Mouse (Mus musculus) embryonic facial prominence, embryonic 10.5 days (tissue): ENCODE data around the gene Pdzd7. TPM values are rescaled to one million over a fixed set of nuclear protein-coding genes. Genes with fewer than 3 reads are reported as not detected.
A peak's percentile ranks its signal among the peaks of the same experiment; 100 is the strongest.

Experiments
- DNase-seq: peaks from one replicate; pipeline ENCODE4 v3.0.0-alpha.2; 2017; ENCODE audit warnings: low spot score
- H3K27ac ChIP-seq: fragments of 300-500 bp; sonication (generic); replicated peaks from 2 replicates; pipeline ENCODE4 v1.5.1; 2016; ENCODE audit warnings: mild to moderate bottlenecking
- H3K27me3 ChIP-seq: fragments of 300-500 bp; sonication (generic); replicated peaks from 2 replicates; pipeline ENCODE4 v1.6.1; 2016; ENCODE audit warnings: low read depth, mild to moderate bottlenecking; ENCODE audit not compliant: poor library complexity, severe bottlenecking
- H3K36me3 ChIP-seq: fragments of 300-500 bp; sonication (generic); replicated peaks from 2 replicates; pipeline ENCODE4 v1.6.1; 2016; ENCODE audit warnings: mild to moderate bottlenecking, moderate library complexity
- H3K4me1 ChIP-seq: fragments of 300-500 bp; sonication (generic); 2 replicates; pipeline ENCODE4 v1.6.1; 2016
- H3K4me3 ChIP-seq: fragments of 300-500 bp; sonication (generic); 2 replicates; pipeline ENCODE4 v1.5.1; 2016; ENCODE audit warnings: mild to moderate bottlenecking, moderate library complexity
- H3K9me3 ChIP-seq: fragments of 300-500 bp; sonication (generic); 2 replicates; pipeline ENCODE4 v1.6.1; 2016; ENCODE audit warnings: mild to moderate bottlenecking
- WGBS: fragments of 180-500 bp; shearing (Covaris S2); methylation state at CpG from one replicate; pipeline ENCODE4 v1.1.7; 2016; 5-methylcytosine and 5-hydroxymethylcytosine counted together
- polyA plus RNA-seq: library from polyadenylated mRNA; unstranded; fragments of >200 nt; fragmentation: Nextera tagmentation; extraction: Ambion mirVana; gene quantifications from 2 replicates; pipeline ENCODE4 v1.2.1, GENCODE M21; 2016

The Pdzd7 gene
- polyA plus RNA-seq, 1 experiment from 2014 or later = 0.27 TPM

DNA sequence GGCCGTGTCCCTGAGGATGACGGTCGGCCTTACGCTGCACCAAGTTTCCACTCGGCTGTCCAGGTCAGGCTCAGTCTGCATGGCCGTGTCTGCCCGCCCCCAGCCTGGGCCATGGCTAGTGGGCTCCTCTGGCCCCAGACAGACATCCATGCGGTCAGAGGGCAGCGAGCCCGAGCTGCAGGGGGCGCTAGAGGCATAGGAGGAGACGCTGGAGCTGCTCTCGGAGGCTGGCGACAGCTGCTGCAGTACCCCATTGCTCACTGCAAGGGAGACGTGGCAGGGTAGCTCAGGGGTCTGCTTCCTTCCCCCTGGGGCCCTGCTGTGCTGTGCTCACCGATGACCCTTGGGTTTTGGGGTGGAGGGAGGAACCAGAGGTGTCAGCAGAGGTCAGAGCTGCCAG is 8.7 kb downstream of the Pdzd7 start:
- Histone ChIP-seq H3K9me3 (no peaks in the 10 kb centered on the region), H3K36me3 (no peaks in the 10 kb centered on the region), H3K27ac (no peak overlapping the region), H3K27me3 (peaks cover 58% of the 10 kb centered on the region), H3K4me3 (peak overlapping the region; percentile 1; the same call in 1 of the 2 replicates), H3K4me1 (peaks cover 44% of the 10 kb centered on the region)
- peak; percentile 59 for DNase-seq
- WGBS = 27% methylated on average over 16 of the region's 16 CpGs

DNA sequence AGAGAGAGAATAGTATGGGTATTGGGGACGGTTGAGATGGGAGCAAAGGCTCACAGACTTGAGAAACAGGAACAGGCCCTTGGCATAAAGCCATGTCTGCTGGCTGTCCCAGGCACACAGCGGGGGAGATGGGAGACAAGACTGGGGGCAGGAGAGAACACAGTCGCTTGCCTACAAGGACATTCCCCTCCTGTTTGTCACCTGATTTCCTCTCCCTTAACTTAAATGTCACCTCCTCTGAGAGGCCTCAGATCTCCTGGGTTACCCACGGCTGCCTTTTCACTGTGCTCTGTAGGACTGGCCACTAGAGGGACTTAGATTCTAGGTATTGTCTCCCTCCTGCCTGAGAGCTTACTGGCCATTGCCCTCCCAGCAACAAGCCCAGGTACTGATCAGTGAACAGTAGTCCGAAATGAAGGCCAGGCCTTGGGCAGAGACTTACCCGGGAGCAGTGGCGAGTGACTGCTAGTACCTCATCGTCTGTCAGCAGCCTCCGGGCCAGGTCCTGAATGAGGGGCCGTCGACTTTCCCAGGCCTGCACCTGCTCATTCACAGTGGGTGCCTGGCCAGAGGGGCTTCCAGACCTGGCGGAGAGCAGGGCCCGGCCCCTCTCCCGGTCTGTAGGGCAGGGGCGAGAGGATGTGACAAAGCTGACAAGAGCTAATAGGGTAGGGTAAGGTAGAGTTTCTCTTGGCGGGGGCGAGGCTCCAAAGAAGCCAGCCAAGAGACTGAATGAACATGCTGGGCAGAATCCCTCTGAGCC is 12.8 kb downstream of the Pdzd7 start:
- H3K4me1 ChIP-seq = peaks cover 69% of the 10 kb centered on the region
- H3K4me3 ChIP-seq = no peak overlapping the region
- peaks cover 20% of the 10 kb centered on the region for H3K36me3 ChIP-seq
- DNase-seq = no peak
- H3K9me3 ChIP-seq = no peaks in the 10 kb centered on the region
- peaks cover 22% of the 10 kb centered on the region for H3K27me3 ChIP-seq
- H3K27ac ChIP-seq = no peak overlapping the region
- WGBS = 55% methylated on average over 17 of the region's 17 CpGs

- Histone ChIP-seq H3K4me3 (no peak overlapping the region), H3K36me3 (peaks cover 30% of the 10 kb centered on the region), H3K9me3 (no peaks in the 10 kb centered on the region), H3K27me3 (peaks cover 17% of the 10 kb centered on the region), H3K27ac (no peak overlapping the region), H3K4me1 (peaks cover 64% of the 10 kb centered on the region)
- 19% methylated on average over 4 of the region's 4 CpGs for WGBS
- DNase-seq = peak; percentile 81
Measured at GRCm38 (mm10) chr19:45031780-45032179, 13.7 kb downstream of the Pdzd7 start.

DNA sequence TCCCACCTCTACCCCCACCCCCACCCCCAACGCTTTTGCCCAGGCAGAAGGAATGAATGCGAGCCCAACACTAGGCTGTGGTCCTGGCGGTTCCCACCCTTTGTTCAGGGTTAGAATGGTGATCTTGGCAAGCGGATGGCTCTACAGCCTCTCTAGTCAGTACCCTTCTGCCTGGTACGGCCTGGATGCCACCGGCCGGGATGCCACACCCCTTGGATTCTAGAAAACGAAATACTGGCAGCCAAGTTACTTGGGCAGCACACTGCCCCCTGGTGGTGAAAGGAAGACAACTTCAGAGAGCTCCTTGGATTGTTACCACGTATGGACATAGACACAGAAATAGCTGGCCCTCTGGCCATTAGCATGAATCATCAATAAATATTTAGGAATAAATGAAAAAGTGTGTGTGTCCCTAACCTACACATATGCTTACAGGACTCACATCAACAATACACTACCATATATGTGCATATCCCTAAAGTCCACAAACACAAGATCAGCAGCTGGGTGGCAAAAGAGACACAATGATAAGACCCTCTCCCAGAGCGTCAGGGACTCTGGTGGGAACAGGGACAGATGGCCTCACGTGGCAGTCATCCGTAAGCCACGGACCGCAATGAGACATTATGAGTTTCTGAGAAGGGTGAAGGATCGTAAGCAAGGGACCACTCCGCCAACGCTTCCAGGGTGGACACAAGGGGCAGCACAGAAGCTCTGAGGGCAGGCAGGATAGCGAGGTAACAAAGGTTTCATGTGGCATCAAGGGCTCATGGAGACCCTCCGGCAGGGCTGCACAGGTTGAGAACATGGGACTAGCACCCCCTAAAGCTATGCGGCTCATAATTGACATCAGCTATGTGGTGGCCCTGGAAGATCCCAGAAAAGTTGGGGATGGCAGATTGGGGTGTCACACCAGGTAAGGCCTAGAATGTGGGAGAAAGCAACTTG is 14.5 kb downstream of the Pdzd7 start:
- 43% methylated on average over 20 of the region's 20 CpGs for WGBS
- peak; percentile 79 for DNase-seq
- Histone ChIP-seq H3K27ac (no peak overlapping the region; the same call in 1 of the 2 replicates), H3K36me3 (peaks cover 38% of the 10 kb centered on the region), H3K27me3 (peaks cover 9% of the 10 kb centered on the region), H3K4me1 (peaks cover 66% of the 10 kb centered on the region), H3K9me3 (no peaks in the 10 kb centered on the region), H3K4me3 (peak overlapping the region; percentile 27; the same call in 1 of the 2 replicates)

DNA sequence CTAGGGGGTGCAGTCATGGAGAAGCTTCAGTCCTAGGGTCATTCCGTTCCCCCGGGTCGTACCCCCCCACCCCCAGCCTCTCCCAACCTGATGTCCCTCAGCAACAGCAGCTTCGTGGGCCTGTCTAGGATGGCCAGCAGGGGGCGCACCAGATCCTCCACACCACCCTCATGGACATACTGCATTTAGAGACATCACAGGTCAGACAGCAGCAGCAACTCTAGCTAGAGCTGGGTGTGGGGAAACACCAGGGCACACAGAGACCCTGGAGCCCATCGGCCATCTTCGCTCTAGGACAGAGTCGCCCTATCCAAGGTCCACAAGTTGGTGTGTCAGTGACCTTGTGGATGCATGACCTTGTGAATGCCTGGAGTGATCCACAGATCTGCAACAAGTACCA is 15.4 kb downstream of the Pdzd7 start:
- Histone ChIP-seq H3K4me1 (peaks cover 69% of the 10 kb centered on the region), H3K36me3 (peaks cover 47% of the 10 kb centered on the region), H3K4me3 (no peak overlapping the region), H3K9me3 (no peaks in the 10 kb centered on the region), H3K27me3 (0 out of 2 replicates have a peak, but pooled peaks cover 4% of the 10 kb centered on the region), H3K27ac (peak overlapping the region; percentile 40; the same call in 1 of the 2 replicates)
- WGBS = 38% methylated on average over 8 of the region's 8 CpGs
- DNase-seq = peak; percentile 81

- peaks cover 52% of the 10 kb centered on the region for H3K36me3 ChIP-seq
- 0 out of 2 replicates have a peak, but pooled peaks cover 4% of the 10 kb centered on the region for H3K27me3 ChIP-seq
- H3K4me1 ChIP-seq = peaks cover 67% of the 10 kb centered on the region
- DNase-seq = no peak
- peak overlapping the region; percentile 40 for H3K27ac ChIP-seq
- WGBS = 54% methylated on average over 9 of the region's 9 CpGs
- H3K4me3 ChIP-seq = no peak overlapping the region
- no peaks in the 10 kb centered on the region for H3K9me3 ChIP-seq
Measured at GRCm38 (mm10) chr19:45029571-45029970, 15.9 kb downstream of the Pdzd7 start.

DNA sequence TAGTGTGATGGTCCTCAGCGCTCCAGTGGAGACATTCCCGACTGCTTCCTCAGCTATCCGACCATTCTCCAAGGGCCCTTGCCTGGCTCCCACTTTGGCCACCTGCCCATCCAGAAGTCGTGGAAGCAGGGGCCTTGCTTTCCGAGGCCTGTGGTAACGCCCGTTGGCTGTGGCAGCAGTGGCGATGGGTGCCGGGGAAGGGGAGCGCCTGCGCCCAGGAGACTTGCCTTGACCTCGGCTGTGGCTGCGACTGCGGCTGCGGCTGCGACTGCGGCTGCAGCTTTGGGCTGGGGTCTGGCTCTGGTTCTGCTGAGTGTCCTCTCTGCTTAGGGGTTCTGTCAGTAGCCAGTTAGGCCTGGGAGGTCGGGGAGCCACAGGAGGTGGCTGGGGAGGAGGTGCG is 16.8 kb downstream of the Pdzd7 start:
- no peaks in the 10 kb centered on the region for H3K9me3 ChIP-seq
- no peak for DNase-seq
- H3K27ac ChIP-seq = peak overlapping the region; percentile 25; the same call in 1 of the 2 replicates
- peaks cover 60% of the 10 kb centered on the region for H3K36me3 ChIP-seq
- 65% methylated on average over 19 of the region's 19 CpGs for WGBS
- H3K27me3 ChIP-seq = 0 out of 2 replicates have a peak, but pooled peaks cover 4% of the 10 kb centered on the region
- peaks cover 66% of the 10 kb centered on the region for H3K4me1 ChIP-seq
- H3K4me3 ChIP-seq = peak overlapping the region; percentile 3; the same call in 1 of the 2 replicates

GRCm38 (mm10) chr19:45027848-45028247 is 17.7 kb downstream of the Pdzd7 start:
- Histone ChIP-seq H3K36me3 (peaks cover 69% of the 10 kb centered on the region), H3K4me3 (no peak overlapping the region), H3K27ac (0 out of 2 replicates have a peak overlapping the region, but pooled peaks have one; percentile 25), H3K4me1 (peaks cover 63% of the 10 kb centered on the region), H3K27me3 (0 out of 2 replicates have a peak, but pooled peaks cover under 1% of the 10 kb centered on the region), H3K9me3 (no peaks in the 10 kb centered on the region)
- DNase-seq = no peak
- WGBS = 74% methylated on average over 6 of the region's 6 CpGs

GRCm38 (mm10) chr19:45026958-45027670 is 18.4 kb downstream of the Pdzd7 start:
- H3K4me1 ChIP-seq = peaks cover 61% of the 10 kb centered on the region
- no peak overlapping the region for H3K4me3 ChIP-seq
- no peaks in the 10 kb centered on the region for H3K27me3 ChIP-seq
- DNase-seq = no peak
- no peak overlapping the region for H3K27ac ChIP-seq
- H3K9me3 ChIP-seq = no peaks in the 10 kb centered on the region
- WGBS = 80% methylated on average over 6 of the region's 6 CpGs
- H3K36me3 ChIP-seq = peaks cover 77% of the 10 kb centered on the region

DNA sequence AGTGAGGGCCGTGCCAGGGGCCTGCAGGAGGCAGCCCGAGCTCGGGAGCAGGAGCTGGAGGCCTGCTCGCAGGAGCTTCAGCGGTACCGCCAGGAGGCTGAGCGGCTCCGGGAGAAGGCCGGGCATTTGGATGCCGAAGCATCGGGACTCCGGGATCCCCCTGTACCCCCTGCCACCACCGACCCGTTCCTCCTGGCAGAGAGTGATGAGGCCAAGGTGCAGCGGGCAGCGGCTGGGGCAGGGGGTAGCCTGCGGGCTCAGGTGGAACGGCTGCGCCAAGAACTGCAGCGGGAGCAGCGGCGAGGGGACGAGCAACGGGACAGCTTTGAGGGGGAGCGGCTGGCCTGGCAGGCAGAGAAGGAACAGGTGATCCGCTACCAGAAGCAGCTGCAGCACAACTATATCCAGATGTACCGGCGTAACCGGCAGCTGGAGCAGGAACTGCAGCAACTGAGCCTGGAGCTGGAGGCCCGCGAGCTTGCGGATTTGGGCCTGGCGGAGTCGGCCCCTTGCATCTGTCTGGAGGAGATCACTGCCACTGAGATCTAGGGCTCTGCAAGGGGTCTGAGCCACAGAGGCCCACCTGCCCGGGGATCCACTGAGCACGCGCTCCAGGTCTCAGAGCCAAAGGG is 19.5 kb downstream of the Pdzd7 start:
- 91% methylated on average over 37 of the region's 37 CpGs for WGBS

DNA sequence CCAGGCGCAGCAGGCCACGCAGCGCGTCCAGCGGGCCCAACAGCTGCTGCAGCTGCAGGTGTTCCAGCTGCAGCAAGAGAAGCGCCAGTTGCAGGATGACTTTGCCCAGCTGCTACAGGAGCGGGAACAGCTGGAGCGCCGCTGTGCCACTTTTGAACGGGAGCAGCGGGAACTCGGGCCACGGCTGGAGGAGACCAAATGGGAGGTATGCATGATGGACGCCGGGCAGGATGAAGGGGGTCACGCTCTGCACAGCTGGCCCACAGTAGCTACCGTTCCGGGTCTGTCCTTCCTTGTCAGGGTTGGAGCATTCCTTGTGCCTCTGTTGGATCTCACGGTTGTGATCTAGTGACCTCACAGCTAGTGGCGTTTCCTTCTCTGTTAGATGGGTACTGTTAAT is 20.7 kb downstream of the Pdzd7 start:
- peak; percentile 16 for DNase-seq
- H3K27ac ChIP-seq = no peak overlapping the region
- H3K4me3 ChIP-seq = no peak overlapping the region
- peaks cover 98% of the 10 kb centered on the region for H3K36me3 ChIP-seq
- no peaks in the 10 kb centered on the region for H3K27me3 ChIP-seq
- H3K4me1 ChIP-seq = peaks cover 62% of the 10 kb centered on the region
- 93% methylated on average over 20 of the region's 20 CpGs for WGBS
- no peaks in the 10 kb centered on the region for H3K9me3 ChIP-seq

More for the DNA sequence above, 19.5 kb downstream of the Pdzd7 start:
- H3K36me3 ChIP-seq = peaks cover 87% of the 10 kb centered on the region
- 0 out of 2 replicates have a peak overlapping the region, but pooled peaks have one; percentile 5 for H3K4me3 ChIP-seq
- H3K9me3 ChIP-seq = no peaks in the 10 kb centered on the region
- peaks cover 62% of the 10 kb centered on the region for H3K4me1 ChIP-seq
- peak; percentile 53 for DNase-seq
- 0 out of 2 replicates have a peak overlapping the region, but pooled peaks have one; percentile 4 for H3K27ac ChIP-seq
- no peaks in the 10 kb centered on the region for H3K27me3 ChIP-seq
